Mouse (Mus musculus) kidney, adult 2 months (tissue): ENCODE measurements around the gene Defb29.

Source experiments
- CTCF ChIP-seq: fragments of 200-500 bp; conservative IDR thresholded peaks from 2 replicates; pipeline ENCODE4 v1.5.1; 2011; ENCODE audit warnings: low read depth, mild to moderate bottlenecking, control low read depth, low read length, moderate library complexity, mixed read lengths; ENCODE audit not compliant: insufficient read depth, insufficient read length
- POLR2A ChIP-seq: fragments of 200-500 bp; IDR thresholded peaks from one replicate; pipeline ENCODE4 v1.6.1; 2011; ENCODE audit warnings: low read depth, low read length, control low read depth

- TF ChIP-seq CTCF = no peak
- no peak for TF ChIP-seq POLR2A
Measured at GRCm38 (mm10) chr2:152569881-152570280, 30.0 kb upstream of the Defb29 start.
